In the genomic region with DNA sequence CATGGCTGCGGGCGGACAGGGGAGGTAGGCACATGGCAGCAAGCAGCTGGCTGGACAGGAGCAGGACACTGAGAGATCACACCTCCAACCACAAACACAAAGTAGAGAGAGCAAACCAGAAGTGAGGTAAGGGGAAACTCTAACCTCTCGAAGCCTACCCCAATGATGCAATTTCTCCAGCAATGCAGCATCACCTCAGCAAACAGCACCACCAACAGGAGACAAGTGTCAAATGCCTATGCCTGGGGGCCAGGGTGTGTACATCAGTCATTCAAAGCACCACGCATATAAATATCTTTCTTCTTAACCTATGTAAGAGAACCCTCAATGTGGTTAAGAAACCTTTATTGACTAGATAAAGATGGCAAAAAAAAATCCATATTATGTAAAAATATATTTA, we compare ENCODE assay signal across 23 mouse cellular contexts.
DNase-seq lines count a peak whose midpoint lies in the region; ATAC-seq and TF ChIP-seq lines count a peak whose summit lies in the region.
"Had no signal": no experiment of that assay in that cellular context is flagged by ENCODE, and none has a peak within 500 bp of the region (broad histone marks: within the 10 kb centered on the region; RNA-seq: fewer than 3 reads in every experiment).

No protein-coding gene starts in this region.

- no peak overlapping the region for H3K4me2 ChIP-seq in kidney, postnatal 0 days (ENCODE audit: low read length)
- H3K4me2 ChIP-seq: embryonic facial prominence, embryonic 15.5 days; hindbrain, embryonic 15.5 days; kidney, embryonic 15.5 days; lung, embryonic 15.5 days; stomach, embryonic 15.5 days had no signal

- intact Hi-C loops in left cerebral cortex, postnatal 14 days (cut with DNase I), result no loop called here

- WGBS in kidney, postnatal 0 days, result 79% methylated on average over 4 of the region's 4 CpGs

- DNase-seq in kidney, postnatal 0 days (ENCODE audit: low spot score), result no peak
- no peak for DNase-seq in kidney, adult 18-20 months
- DNase-seq in 416B (ENCODE audit: low read depth), result peak; percentile 7
- no peak for DNase-seq in left cerebral cortex, postnatal 14 days (ENCODE audit: low spot score in 2 of 2)
- DNase-seq: adrenal gland, adult 2 months; cerebellum, adult 9-10 months; embryo, embryonic 11 days; gastrocnemius, adult 2 months; heart, adult 18-20 months; heart, postnatal 36 days; midbrain, embryonic 14.5 days; thymus, adult 2 months had no signal

- ATAC-seq in kidney, postnatal 0 days (replicated peaks; ENCODE audit: low FRiP score, low read depth), result no peak
- 0 out of 2 replicates have a peak, but pooled peaks have one; percentile 26 for ATAC-seq in megakaryocyte-erythroid progenitor cell, adult 5-6 weeks (replicated peaks; ENCODE audit: low FRiP score, low TSS enrichment, poor library complexity, severe bottlenecking)
- ATAC-seq in CD4-positive, CD25-positive, alpha-beta regulatory T cell, adult 4 months, result no peak
- ATAC-seq: intestine, embryonic 16.5 days had no signal

- H3K4me3 ChIP-seq in kidney, postnatal 0 days (replicated peaks; ENCODE audit: low read depth, low read length), result no peak overlapping the region
- H3K4me3 ChIP-seq in ES-Bruce4 (ENCODE audit: low read depth, low read length), result no peak overlapping the region
- H3K4me3 ChIP-seq: embryonic facial prominence, embryonic 15.5 days; gastrocnemius, adult 2 months; hindbrain, embryonic 15.5 days; kidney, embryonic 15.5 days; limb, embryonic 10.5 days; lung, embryonic 15.5 days; myocyte; stomach, embryonic 15.5 days had no signal

- H3K27ac ChIP-seq in kidney, postnatal 0 days, result no peak overlapping the region
- H3K27ac ChIP-seq in ES-Bruce4 (ENCODE audit: insufficient read depth, low read length), result no peak overlapping the region
- H3K27ac ChIP-seq: embryonic facial prominence, embryonic 15.5 days; gastrocnemius, adult 2 months; kidney, embryonic 15.5 days; limb, embryonic 10.5 days; lung, embryonic 15.5 days; stomach, embryonic 15.5 days had no signal

- TF ChIP-seq POLR2A in ES-Bruce4 (IDR thresholded peaks at IDR 0.05; ENCODE audit: insufficient read depth, low read length), result no peak

- no peaks in the 10 kb centered on the region for H3K36me3 ChIP-seq in kidney, postnatal 0 days (ENCODE audit: insufficient read depth, low read length)
- H3K36me3 ChIP-seq in ES-Bruce4 (ENCODE audit: control insufficient read depth, insufficient read depth, low read length, poor library complexity, severe bottlenecking), result no peaks in the 10 kb centered on the region
- H3K36me3 ChIP-seq: embryonic facial prominence, embryonic 15.5 days; hindbrain, embryonic 15.5 days; kidney, embryonic 15.5 days; limb, embryonic 10.5 days; lung, embryonic 15.5 days; stomach, embryonic 15.5 days had no signal

- peak; percentile 12; the same call in 1 of the 2 replicates for TF ChIP-seq CTCF in kidney, postnatal 0 days (IDR thresholded peaks at IDR 0.05; ENCODE audit: low read depth)
- peak; percentile 35 for TF ChIP-seq CTCF in ES-Bruce4 (IDR thresholded peaks at IDR 0.05; ENCODE audit: low read depth, low read length)

- no peak for TF ChIP-seq EP300 in ES-Bruce4 (IDR thresholded peaks at IDR 0.05; ENCODE audit: insufficient read depth, low read depth, low read length)

- no peaks in the 10 kb centered on the region for H3K9me3 ChIP-seq in kidney, postnatal 0 days (replicated peaks; ENCODE audit: low read length)
- no peaks in the 10 kb centered on the region for H3K9me3 ChIP-seq in ES-Bruce4 (replicated peaks; ENCODE audit: control insufficient read depth, insufficient read depth, low read length, poor library complexity, severe bottlenecking)
- H3K9me3 ChIP-seq: embryonic facial prominence, embryonic 15.5 days; hindbrain, embryonic 15.5 days; kidney, embryonic 15.5 days; limb, embryonic 10.5 days; lung, embryonic 15.5 days; stomach, embryonic 15.5 days had no signal

- no peaks in the 10 kb centered on the region for H3K27me3 ChIP-seq in kidney, postnatal 0 days (ENCODE audit: insufficient read depth, low read length)
- no peaks in the 10 kb centered on the region for H3K27me3 ChIP-seq in ES-Bruce4 (ENCODE audit: control insufficient read depth, insufficient read depth, low read length, poor library complexity, severe bottlenecking)
- H3K27me3 ChIP-seq: embryonic facial prominence, embryonic 15.5 days; hindbrain, embryonic 15.5 days; kidney, embryonic 15.5 days; lung, embryonic 15.5 days; stomach, embryonic 15.5 days had no signal

- no peaks in the 10 kb centered on the region for H3K4me1 ChIP-seq in kidney, postnatal 0 days (replicated peaks; ENCODE audit: insufficient read depth, low read length)
- no peaks in the 10 kb centered on the region for H3K4me1 ChIP-seq in ES-Bruce4 (ENCODE audit: control insufficient read depth, insufficient read depth, low read length)
- H3K4me1 ChIP-seq: embryonic facial prominence, embryonic 15.5 days; hindbrain, embryonic 15.5 days; kidney, embryonic 15.5 days; limb, embryonic 10.5 days; lung, embryonic 15.5 days; stomach, embryonic 15.5 days had no signal

- no peak overlapping the region for H3K9ac ChIP-seq in kidney, postnatal 0 days (ENCODE audit: low read depth, low read length)
- H3K9ac ChIP-seq in ES-Bruce4 (ENCODE audit: low read depth, poor library complexity, severe bottlenecking), result no peak overlapping the region
- H3K9ac ChIP-seq: embryonic facial prominence, embryonic 15.5 days; hindbrain, embryonic 15.5 days; kidney, embryonic 15.5 days; lung, embryonic 15.5 days; stomach, embryonic 15.5 days had no signal
